Mouse (Mus musculus) layer of hippocampus, adult 8-10 months (tissue): ENCODE measurements at regions not wholly inside any gene's neighbourhood (a gene's known extent, or its start where the extent isn't known, plus 50 kb on each side); places are given as distances from the start of the nearest gene placed in this dataset.

ENCODE experiments used
- DNase-seq, 2 experiments: peaks; one replicate each; pipeline ENCODE4 v3.0.0; 2022; ENCODE audit warnings: low spot score in 2 of 2

DNA sequence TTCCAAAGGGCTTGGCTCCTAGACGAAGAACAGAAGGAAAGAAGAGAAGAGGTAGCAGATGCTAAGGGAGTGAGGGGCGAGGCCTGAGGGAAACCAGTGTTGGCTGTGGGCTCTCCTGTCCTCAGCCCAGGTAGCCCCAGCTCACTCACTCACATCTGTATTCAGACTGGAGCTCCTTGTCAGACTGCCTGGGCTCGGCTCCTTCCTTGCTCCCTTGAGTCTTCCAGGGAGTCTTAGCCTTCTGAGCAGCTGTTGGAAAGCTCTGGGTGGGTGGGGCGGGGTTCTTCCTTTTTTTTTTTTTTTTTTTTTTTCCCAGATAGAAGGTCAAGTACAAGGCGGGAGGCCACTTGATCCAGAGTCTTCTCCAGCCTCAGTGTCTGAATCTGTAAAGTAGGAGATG, 134.1 kb upstream of the 1600014C23Rik start:
- DNase-seq, result no peak

GRCm38 (mm10) chr17:45866876-45867652, 133.4 kb upstream of the 1600014C23Rik start:
- DNase-seq, result no peak

DNA sequence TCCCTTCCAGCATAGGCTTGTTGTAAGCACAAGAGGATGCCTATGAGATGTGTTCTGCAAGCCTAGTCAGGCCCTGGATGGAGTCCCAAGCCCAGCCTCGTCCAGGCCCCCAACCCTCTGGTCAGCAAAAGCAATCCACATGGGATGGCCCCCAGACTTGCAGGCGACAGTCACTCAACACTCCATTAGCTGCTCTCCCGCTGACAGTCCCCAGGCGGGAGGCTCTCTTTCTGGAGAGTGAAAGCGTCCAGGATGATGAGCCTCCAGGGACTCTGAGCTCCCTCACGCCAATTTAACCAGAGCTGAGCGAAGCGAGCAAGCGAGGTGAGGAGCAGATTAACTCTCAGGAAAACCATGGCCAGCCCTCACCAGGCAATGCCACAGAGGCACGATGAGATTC, 132.7 kb upstream of the 1600014C23Rik start:
- no peak for DNase-seq

- DNase-seq, result no peak
Measured at GRCm38 (mm10) chr17:45865944-45866343, 132.3 kb upstream of the 1600014C23Rik start.

GRCm38 (mm10) chr17:45863471-45864205, 130.0 kb upstream of the 1600014C23Rik start:
- DNase-seq, result no peak

GRCm38 (mm10) chr17:45863031-45863430, 129.4 kb upstream of the 1600014C23Rik start:
- DNase-seq, result no peak

- no peak for DNase-seq
Measured at GRCm38 (mm10) chr17:45859441-45859840, 125.8 kb upstream of the 1600014C23Rik start.

GRCm38 (mm10) chr17:45853931-45854653, 120.4 kb upstream of the 1600014C23Rik start:
- no peak for DNase-seq

GRCm38 (mm10) chr17:45852402-45852801, 118.8 kb upstream of the 1600014C23Rik start:
- DNase-seq, result no peak

- DNase-seq, result no peak
Measured at GRCm38 (mm10) chr17:45851723-45852396, 118.2 kb upstream of the 1600014C23Rik start.

DNA sequence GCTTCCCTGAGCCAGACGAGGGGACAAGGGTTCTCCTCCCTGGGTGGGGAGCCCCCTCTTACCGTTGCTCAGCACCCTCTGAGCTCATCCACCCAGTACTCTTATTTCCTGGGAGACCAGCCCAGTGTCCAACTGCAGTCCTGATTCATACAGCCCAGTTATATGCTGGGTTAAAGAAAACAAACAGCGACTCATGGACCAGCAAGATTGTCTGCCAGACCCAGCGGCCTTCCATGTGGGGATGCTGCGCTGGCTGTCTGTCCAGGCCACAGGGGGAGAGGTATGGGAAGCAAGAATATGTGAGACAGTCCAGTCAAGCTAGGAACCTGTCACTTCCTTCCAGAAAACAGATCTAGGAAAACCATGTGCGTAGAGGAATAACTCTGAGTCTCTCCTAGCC, 117.3 kb upstream of the 1600014C23Rik start:
- no peak for DNase-seq

DNA sequence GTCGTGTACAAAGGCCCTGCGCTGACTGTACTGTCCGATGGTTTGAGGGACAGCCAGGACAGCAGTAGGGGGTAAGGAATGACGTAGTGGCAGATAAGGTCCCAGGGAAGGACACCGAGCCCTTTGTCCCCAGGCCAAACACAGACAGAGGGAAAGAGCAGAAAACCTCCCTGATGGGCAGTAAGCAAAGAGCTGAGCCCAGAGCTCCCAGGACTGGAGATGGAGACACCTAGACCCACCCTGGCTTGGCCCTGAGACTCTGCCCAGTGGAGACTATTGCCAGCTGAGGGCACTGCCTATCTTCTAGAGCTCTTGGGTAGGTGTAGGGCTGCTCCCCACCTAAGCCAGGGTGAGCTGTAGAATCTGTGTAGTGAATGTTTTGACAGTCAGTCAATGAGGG, 116.5 kb upstream of the 1600014C23Rik start:
- DNase-seq, result no peak

- DNase-seq, result no peak
Measured at GRCm38 (mm10) chr17:45848605-45849004, 115.0 kb upstream of the 1600014C23Rik start.

- no peak for DNase-seq
Measured at GRCm38 (mm10) chr17:45847701-45848378, 114.2 kb upstream of the 1600014C23Rik start.

DNA sequence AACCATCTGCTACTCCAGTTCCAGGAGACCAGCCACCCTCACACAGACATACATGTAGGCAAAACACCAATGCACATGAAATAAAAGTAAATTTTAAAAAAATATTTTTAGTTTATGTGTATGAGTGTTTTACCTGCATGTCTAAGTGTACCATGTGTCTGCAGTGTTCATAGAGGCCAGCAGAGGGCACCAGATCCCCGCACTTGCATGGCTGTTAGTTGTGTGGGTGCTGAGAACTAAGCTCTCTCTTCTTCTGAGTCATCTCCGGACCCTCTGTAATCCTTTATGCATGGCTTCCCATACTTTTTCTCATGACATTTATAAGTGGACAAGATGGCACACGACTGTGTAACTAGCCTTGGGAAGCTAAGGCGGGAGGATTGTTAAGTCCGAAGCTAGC, 112.2 kb upstream of the 1600014C23Rik start:
- no peak for DNase-seq

- DNase-seq, result no peak
Measured at GRCm38 (mm10) chr17:45836731-45837130, 103.1 kb upstream of the 1600014C23Rik start.

DNA sequence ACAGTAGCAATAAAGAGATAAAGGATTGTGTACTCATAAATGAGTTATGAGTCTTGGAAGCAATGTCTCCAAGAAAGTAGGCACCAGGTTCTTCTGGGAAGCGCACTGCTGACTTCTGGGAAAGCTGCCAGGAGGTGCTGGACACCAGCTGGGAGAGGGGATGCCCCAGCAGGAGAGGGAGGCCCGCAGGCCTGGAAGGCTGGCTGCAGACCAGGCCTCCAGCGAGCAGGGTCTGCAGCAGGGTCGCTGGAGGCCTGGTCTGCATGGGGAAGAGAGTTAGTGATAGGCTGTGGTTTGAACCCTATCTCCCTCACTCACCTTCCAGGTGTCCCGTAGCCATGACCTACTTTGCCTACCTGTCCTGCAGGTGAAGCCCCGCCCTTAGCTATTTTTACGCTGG, 102.6 kb upstream of the 1600014C23Rik start:
- DNase-seq, result no peak

DNA sequence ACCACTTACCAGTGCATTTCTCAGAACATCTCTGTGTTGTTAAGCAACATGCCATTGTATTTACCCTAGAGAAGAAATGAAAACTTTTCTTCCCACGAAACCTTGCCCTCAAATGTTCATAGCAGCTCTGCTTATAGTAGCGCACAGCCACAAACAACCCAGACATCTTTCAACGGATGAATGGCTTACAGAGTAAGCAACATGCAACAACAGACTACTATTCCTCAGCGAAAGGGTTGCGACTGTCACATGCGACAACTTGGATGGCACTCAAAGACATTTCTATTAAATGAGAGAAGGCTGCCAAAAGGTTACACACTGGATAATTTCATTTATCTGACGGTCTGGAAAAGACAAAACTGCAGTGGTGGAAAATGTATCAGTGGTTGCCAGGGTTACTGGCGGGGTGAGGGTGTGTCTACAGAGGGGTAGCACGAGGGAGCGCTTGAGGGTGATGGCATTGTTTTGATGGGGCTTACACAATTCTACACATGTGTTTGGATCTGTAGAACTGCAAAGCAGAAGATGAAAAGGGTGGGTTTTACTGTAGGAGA, 101.0 kb upstream of the 1600014C23Rik start:
- no peak for DNase-seq

GRCm38 (mm10) chr17:45830324-45830723, 96.7 kb upstream of the 1600014C23Rik start:
- no peak for DNase-seq

GRCm38 (mm10) chr17:45829571-45829970, 95.9 kb upstream of the 1600014C23Rik start:
- no peak for DNase-seq

- DNase-seq, result no peak
Measured at GRCm38 (mm10) chr17:45828843-45829242, 95.2 kb upstream of the 1600014C23Rik start.
